Mouse (Mus musculus): Measurements from ENCODE around the gene Wfdc17. TPM values are rescaled to one million over a fixed set of nuclear protein-coding genes. Genes with fewer than 3 reads are reported as not detected.

The Wfdc17 gene
- total RNA-seq (2021): 1 to 10 TPM in 1 of 2 experiments, under 1 TPM in 1; 0.91 to 1.1 TPM

DNA sequence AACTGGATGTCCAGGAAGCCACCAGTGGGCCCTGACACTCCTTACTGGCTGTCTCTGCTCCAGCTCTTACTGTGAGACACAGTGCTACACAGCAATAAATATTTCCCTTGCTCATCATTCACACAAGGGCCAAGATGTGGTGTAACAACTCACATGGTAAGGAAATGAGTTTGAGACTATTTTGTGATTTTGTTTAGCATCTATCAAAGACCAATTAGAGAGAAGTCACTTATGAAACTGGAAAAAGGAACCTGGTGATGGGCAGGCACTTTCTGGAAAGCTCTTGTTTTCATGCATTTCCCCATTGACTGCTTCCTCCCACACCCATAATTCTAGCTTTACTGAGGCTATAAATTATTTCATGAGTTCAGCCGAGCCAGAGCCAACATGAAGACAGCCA lies at the start of gene Wfdc17:
Gene Wfdc17 (plus strand): TSS at position 287 of the 400 bp plus-strand sequence.
- intact Hi-C loops (cut with DNase I): loop anchor here (1.0 kb wide), 1 partner anchor 16 kb away; no protein-coding TSS in a partner anchor

DNA sequence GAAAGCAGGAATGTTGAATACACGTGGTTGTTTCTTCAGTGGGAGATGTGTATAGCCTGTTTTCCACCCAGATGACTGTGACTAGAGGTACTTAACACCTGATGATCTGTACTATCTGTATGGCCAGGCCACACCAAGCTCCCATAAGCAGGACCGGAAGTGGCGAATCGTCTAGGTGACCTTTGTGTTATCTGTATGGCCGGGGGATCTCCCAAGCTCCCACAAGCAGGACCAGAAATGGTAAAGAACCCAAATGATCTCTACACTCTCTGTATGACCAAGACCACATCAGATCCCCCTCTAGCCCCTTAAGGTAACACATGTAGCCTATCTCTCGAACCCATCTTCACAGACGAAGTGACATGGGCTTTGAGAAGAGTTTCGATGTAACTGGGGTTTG lies 49.2 kb upstream of the Wfdc17 start:
- intact Hi-C loops (cut with DNase I): no loop called here
- DNase-seq: no peak

More for the DNA sequence above, at the start of gene Wfdc17:
- DNase-seq: no peak

DNA sequence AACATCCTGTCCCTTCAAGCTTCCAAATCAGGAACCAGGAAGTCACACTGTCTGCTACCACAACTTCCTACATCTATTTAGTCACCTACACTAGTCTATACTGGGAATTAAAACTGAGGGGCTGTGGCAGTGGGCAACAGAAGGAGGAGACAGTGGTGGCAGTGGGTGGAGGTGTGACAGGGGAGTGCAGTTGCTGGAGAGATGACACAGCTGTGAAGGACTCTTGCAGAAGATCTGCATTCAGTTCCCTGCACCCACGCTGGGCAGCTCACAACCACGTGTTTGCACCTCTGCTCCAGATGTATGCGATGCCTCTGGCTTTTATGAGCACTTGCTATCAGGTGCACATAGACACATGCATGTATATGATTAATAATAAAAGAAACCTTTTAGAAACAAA lies 46.3 kb upstream of the Wfdc17 start:
- no peak for DNase-seq
- intact Hi-C loops (cut with DNase I): no loop called here

DNA sequence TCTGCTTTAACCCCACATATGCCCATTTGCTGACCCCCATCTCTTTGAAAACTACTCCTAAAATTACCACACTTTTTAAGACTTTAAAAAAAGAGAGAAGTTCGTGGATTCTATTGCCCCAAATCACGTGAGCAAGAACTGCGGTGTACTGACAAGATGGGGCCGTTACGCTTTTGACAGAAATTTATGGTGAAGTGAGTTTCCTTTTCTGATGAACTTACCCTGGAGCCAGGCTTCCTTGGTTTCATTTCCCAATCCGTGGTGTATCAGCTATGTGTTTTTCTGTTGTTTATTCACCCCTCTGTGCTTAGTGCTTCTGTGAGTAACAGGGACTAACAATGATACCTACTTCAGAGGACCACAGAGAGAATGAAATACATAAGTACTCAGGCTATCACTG lies 45.0 kb upstream of the Wfdc17 start:
- intact Hi-C loops (cut with DNase I): no loop called here
- no peak for DNase-seq

DNA sequence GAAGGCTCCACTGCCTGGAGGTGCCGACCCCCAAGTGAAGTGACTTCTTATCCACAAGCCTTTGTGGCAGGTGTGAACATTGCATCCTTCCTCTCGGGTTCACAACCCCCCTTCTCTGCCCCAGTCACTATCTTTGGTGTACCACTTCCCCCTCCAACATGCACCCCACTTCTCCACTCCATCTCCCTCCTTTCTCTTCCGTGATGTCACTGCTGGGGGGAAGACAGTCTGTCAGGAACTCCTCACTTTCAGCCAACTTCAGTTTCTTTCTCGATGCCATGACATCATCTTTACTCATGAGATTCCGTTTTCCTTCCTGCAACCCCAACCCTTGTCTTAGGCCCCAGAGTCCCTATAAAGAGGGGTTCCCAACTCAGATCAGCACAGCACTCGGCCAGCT lies 41.6 kb upstream of the Wfdc17 start, which contains the start of gene Ccl4:
Gene Ccl4 (plus strand): TSS at position 381 of the 400 bp plus-strand sequence.
- intact Hi-C loops (cut with DNase I): no loop called here

DNA sequence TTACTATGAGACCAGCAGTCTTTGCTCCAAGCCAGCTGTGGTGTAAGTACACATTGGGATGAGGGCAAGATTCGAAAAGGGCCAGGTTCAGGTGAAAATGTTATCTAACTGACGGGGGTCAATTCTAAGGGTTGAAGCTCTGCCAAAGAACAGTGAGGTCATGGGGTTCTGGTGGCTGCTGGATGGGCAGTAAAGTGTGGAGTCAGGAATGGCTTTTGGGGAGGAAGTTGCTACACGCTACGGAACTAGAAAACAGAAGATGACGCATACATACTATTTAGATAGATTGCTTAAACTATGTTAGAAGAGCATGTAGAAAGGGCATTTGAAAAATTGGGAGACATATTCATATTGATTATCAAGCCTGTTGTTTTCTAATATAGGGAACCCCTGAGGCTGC lies 40.3 kb upstream of the Wfdc17 start:
- no peak for DNase-seq
- intact Hi-C loops (cut with DNase I): no loop called here

More for the DNA sequence above, 41.6 kb upstream of the Wfdc17 start, which contains the start of gene Ccl4:
- no peak for DNase-seq

DNA sequence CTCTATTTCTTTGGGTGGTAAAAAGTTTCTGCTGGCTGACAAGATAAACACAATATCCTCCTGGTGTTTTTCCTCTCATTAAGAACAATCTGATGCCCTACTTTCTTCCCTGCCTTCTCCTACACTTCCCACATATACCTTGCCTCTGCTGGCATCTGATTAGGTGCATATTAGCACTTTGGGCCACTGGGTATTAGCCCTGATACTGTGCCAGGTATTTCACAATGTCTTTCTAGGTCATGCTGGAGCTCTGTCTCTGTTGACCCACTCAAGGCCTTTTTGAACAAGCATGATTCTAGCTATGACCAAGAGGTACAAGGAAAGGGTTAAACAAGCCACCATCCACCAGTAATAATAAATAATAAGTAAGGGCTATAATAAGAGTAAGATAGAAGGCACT lies 32.0 kb upstream of the Wfdc17 start:
- intact Hi-C loops (cut with DNase I): no loop called here
- no peak for DNase-seq

DNA sequence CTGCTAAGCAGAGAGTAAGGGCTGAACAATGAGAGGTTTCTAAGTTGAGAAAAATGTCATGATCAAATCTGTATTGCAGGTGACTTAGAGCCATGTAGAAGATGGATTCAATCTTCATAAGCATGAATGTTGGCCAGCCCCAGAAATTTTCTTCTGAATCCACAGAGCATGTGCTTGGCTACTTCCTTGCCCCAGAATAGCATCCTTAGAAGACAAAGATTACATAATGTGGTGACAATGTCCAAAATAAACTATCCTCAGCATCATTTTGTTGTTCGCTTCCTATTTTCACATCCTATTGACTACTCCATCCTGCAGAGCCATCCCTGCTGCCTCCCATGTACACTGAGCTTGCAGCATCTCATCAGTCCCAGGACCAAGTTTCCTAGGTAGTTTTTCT lies 28.1 kb upstream of the Wfdc17 start:
- intact Hi-C loops (cut with DNase I): no loop called here
- no peak for DNase-seq

DNA sequence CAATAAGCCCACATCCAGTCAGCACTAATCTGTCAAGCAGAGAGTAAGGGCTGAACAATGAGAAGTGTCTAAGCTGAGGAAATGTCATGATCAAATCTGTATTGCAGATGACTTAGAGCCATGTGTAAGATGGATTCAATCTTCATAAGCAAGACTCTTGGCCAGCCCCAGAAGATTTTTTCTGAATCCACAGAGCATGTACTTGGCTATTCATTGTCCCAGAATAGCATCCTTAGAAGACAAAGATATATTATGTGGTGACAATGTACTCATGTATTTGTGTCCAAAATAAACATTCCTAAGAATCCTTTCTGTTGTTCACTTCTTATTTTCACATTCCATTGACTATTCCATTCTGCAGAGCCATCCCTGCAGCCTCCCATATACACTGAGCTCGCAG lies 13.9 kb upstream of the Wfdc17 start:
- DNase-seq: no peak
- intact Hi-C loops (cut with DNase I): no loop called here

DNA sequence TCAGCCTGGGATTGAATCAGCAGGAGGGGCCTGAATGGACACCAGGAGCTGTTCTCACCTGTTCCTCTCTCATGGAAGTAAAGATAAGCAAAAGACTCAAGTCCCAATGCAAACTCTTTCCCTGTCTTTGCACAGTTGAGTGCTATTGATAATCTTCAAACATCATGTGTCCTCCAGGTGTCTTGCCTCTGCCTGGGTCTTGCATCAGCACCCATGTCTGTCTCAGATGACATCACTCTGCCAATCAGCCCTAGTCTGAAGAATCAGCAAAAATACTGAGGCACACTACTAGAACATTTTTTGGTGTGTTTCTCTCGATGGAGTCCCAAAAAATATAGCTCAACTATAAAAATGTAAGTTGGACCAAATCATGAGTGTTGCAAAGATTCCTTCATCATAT lies 11.8 kb upstream of the Wfdc17 start:
- intact Hi-C loops (cut with DNase I): no loop called here
- DNase-seq: no peak

DNA sequence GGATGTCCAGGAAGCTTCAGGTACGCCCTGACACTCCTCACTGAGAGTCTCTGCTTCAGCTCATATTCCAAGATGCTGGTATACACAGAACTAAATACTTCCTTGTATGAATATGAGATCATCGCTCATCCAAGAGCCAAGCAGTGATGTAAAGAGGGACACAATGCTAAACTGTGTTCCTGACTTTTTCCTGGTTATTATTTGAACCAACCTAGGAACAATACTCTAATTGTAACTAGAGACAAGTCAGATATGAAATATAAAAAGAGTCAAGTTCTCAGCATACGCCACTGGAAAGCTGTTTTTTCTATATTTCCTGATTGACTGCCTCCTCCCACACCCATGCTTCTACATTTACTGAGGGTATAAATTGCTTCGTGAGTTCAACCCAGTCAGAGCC lies 4.9 kb downstream of the Wfdc17 start, which contains the start of gene Wfdc18:
Gene Wfdc18 (plus strand): TSS at position 301 of the 400 bp plus-strand sequence.
- no peak for DNase-seq
- intact Hi-C loops (cut with DNase I): no loop called here

DNA sequence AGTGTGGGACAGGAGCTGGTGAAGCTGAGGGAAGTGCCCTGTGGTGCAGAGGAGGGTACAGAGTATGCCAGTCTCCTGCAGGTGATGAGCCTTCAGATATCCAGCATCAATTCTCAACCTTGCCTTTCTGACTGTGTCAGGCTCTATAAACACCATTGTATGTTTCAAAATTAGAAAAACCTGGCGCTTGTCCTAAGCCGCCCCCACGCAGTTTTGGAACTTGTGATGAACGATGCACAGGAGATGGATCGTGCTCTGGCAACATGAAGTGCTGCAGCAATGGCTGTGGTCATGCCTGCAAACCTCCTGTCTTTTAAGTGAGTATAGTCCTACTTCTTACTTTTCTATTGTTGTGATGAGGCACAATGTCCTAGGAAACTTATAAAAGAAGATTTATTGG lies 5.9 kb downstream of the Wfdc17 start:
- no peak for DNase-seq
- intact Hi-C loops (cut with DNase I): no loop called here

DNA sequence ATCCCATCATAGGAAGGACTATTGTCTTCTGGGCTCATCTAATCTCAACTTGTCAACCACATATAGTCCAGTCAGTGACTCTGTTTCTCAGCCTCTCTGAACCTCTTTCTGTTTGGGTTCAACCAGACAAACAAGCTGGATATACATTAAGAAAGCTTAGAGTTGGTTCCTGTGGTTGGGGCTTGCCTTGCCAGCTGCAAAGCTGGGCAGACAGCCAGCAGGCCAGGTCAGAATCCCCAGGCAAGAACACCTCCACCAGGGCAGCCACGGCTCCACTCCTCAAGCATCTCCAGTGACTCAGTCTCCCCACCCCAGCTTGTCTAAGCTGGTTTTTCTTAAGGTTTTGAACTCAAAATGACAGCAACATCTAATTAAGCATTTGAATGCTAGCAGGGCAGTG lies 8.9 kb downstream of the Wfdc17 start:
- intact Hi-C loops (cut with DNase I): no loop called here

DNA sequence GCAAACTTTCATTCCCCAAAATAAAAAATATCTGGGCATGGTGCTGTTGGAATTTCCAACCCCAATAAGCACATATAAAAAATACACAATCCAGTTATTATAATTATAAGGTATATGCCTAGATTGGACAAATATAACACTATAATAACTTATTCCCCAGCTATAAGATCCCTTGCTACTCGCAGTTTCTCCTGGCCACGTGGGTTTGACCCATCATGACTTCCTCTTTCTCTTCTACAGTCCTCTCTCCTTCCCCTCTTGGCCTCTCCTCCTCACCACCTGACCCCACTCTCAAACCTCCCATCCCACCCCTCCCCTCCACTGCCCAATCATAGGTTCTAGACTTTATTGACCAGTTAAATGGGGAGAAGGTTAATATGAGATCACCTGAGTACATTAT lies 10.1 kb downstream of the Wfdc17 start:
- no peak for DNase-seq
- intact Hi-C loops (cut with DNase I): no loop called here

More for the DNA sequence above, 8.9 kb downstream of the Wfdc17 start:
- no peak for DNase-seq

DNA sequence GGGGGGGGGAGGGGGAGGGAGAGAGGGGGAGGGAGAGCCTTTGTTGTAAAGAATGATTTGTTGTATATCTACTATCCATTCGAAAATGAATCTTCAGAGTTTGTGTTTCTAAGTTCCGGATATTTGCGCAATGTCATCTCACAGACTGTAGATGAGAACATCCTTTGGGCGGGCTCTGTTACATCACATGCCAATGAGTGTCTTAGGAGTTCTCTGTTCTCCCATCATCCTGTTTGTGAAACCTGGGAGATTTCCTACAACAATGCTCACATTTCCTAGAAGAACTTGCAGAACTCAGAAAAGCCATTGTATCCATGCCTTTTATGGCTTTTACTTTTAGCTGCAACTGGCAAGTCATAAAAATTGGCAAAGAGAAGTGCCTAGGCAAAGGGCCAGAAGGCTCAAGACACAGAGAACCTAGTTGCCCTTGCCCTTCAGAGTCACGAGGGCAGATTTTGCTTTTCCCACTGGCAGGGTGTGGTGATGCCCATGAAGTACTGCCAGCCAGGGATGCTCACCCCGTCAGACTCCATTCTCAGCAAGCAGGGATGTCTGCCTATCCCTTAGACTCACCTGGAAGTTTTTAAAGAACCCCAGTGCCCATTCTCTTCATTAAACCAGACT lies 13.4 kb downstream of the Wfdc17 start:
- no peak for DNase-seq

DNA sequence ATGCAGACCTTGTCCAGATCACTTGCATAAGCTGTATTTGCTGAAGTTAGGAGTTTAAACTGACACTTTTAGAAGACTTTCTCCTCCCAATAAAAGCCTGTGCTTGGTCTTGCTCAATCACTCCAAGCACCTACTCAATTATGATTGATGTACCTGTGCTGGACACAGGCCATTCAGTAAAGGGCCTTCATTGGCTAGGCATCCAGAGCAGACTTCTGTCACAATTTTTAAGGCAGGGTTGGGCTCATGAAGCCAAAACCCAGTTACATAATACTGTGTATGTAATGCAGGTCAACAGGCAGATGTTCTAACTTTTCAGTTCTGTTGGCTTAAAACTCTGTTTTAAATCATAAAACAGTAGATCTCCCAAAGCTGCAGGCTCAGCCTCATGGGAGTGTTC lies 17.0 kb downstream of the Wfdc17 start:
- intact Hi-C loops (cut with DNase I): no loop called here

More for the DNA sequence above, 13.4 kb downstream of the Wfdc17 start:
- intact Hi-C loops (cut with DNase I): no loop called here

DNA sequence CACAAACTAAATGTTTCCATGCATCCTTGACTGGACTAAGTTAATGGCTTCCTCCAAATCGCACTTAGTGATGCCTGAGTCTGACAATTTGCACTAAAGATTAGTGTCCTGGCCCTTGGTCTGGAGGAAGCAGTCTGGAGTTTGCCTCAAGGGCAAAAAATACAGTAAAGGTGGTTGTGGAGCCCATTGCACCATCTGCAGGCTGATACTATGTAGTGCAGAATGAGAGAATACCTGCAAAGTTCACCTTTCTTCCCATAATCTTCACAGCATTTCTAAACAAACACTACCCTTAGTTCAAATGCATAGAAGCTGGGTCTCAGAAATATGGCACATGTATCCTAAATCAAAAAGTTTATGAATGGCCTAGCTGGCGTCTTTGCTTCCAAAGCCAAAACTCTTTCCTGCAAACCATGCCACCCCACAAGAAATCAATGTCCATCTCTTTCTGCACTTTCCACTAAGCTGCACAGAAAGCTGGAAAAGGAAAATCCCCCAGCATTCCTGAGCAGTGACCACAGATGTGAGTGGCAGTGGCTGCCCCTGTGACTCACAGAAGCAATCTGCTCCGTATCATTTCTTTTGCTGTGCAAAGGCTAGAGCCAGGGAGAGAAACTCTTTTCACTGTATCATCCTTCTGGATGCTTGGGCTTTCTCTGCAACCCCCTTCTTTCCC lies 25.1 kb downstream of the Wfdc17 start:
- intact Hi-C loops (cut with DNase I): no loop called here
- no peak for DNase-seq

More for the DNA sequence above, 17.0 kb downstream of the Wfdc17 start:
- DNase-seq: no peak

DNA sequence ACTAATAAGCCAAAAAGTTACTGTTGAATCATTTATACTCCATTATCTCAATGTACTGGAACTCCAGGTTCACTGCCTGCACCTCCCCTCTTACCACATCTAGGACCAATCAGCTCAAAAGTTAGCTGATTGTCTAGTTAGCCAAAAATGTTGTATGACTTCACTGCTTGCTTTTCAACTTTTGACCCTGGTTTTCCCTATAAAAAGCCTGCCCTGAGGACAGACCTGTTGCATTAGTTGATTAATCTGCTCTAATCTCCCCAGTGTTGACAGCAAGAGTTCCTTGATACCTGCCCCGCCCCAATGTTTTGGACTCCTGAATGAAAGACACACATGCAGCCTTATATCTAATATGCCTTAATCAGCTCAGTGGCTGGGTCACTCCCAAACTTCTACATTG lies 27.3 kb downstream of the Wfdc17 start:
- peak in 1 of 2 experiments; percentile 5 for DNase-seq
- intact Hi-C loops (cut with DNase I): no loop called here

DNA sequence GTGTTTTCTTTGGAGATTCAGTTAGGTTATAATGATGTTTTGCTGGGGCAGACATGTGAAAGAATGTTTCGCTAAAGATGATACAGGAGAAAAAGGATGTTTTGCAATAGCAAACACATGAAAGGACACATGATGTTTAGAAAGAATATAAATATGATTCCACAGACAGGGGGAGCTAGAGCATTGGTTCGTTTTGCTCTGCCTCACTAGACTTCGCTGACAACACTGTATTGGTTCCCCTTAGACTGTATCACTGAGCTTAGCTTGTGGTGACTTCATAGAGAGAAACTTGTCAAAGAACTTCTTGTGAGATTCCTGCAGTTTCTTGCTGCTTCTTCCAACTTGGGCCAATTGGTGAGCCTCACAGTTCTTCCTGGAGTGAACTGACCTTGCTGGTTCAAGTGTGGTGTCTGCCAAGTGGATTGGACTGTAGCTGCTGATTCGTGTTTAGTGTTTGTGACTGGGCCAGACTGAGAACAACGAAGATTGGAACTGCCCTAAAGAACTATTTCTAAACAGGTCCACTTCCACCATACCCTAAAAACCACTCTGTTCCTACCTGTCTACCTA lies 29.4 kb downstream of the Wfdc17 start:
- intact Hi-C loops (cut with DNase I): no loop called here
- DNase-seq: no peak

DNA sequence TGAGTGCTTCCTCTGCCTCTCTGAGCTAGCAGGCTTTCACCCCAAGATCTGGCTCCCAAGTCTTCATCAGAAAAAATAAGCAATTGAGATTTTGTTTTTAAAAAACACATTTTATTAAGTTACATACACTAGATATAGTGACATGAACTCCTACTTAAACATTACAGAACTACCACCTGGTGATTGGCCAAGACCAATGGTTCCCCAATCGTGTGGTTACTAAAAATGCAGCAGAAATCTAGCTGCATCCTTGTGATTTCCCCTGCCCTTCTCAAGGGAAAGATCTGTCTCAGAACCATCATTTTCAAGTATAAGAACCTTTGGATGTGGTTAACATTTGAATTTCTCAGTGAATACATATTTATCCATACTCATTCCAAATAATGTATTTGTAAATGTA lies 30.4 kb downstream of the Wfdc17 start:
- DNase-seq: no peak
- intact Hi-C loops (cut with DNase I): no loop called here

DNA sequence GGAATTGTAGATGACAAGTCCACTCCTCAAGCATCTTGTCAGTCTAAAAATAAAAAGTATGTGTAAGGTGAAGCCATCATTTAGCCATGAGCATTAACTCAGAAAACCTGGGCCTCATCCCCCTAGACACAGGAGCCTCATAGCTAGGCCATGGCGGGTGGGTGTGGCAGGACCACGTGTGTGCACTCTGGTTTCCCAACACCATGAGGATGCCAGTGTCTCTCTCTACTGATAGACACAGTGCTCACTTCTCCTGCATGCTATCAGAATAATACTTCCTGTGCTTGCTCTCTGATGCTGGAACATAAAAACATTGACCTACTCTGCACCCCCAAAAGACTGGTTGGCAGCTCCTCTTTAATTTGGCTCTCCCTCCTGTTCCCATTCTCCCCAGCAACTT lies 32.1 kb downstream of the Wfdc17 start:
- intact Hi-C loops (cut with DNase I): no loop called here
- no peak for DNase-seq

DNA sequence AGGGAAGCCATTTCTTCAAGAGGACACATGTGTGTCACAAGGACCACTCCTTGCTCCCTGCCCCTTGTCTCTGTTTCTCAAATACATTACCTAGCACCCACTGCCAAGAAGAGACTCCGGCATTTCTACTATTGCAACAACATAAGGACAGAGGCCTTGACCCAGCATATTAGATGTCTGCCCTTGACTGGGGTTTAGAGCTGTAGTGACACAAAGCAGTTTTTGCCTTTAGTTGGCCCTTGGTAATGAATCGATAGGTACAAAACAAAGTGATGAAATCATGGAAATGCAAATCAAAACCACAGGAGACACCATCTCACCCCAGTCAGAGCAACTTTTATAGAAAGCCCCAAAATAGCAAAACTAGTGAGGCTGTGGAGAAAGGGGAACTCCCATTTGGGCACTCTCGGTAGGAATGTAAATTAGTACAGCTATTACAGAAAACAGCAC lies 33.3 kb downstream of the Wfdc17 start:
- no peak for DNase-seq
- intact Hi-C loops (cut with DNase I): no loop called here

All from heart, postnatal 10 days (tissue).